Mouse (Mus musculus) cerebellum, adult 2 months (tissue): ENCODE results near the gene Ddx19b.

Experiments used
- CTCF ChIP-seq: fragments of 200-500 bp; IDR thresholded peaks from 2 replicates; pipeline ENCODE4 v1.5.1; 2011; ENCODE audit warnings: low read depth, mild to moderate bottlenecking, control low read depth, low read length, moderate library complexity, borderline replicate concordance; ENCODE audit not compliant: insufficient read depth
- POLR2A ChIP-seq: fragments of 200-500 bp; IDR thresholded peaks from 2 replicates; pipeline ENCODE4 v1.6.1; 2011; ENCODE audit warnings: low read length, control low read depth, borderline replicate concordance; ENCODE audit not compliant: insufficient read depth

- TF ChIP-seq CTCF (peak; percentile 89), POLR2A (peak; percentile 52; the same call in 1 of the 2 replicates)
These were observed 24.7 kb upstream of the Ddx19b start, which contains the start of gene Exosc6 for GRCm38 (mm10) chr8:111056158-111056663.
